Mouse (Mus musculus) left cerebral cortex, adult 11 months (tissue): Measurements from ENCODE around the gene Emid1.

Experiments
- DNase-seq: peaks from one replicate; pipeline ENCODE4 v3.0.0; 2022; ENCODE audit warnings: low spot score

Gene Emid1

GRCm38 (mm10) chr11:5063561-5064281 is 88.3 kb downstream of the Emid1 start:
- no peak for DNase-seq

- DNase-seq: no peak
These were observed 89.1 kb downstream of the Emid1 start for GRCm38 (mm10) chr11:5062860-5063505.

DNA sequence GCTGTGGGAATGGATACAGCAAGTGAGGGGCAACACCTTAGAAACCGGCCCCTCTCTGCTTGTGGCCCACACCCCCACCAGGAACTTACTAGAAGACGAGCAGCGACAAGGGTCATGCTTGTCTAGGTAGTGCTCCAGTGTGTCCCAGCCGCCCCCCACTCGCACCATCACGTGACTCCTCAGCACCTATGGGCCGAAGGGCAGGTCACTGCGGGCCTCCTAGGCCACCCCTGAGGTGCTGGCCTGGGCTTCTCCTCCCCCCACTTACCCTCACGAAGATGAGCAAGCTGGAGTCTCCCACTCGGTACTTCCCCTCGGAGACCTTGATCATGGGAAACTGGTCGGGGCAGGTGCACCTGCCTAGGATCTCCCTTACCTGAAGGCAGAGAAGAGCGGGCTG is 89.7 kb downstream of the Emid1 start:
- no peak for DNase-seq

GRCm38 (mm10) chr11:5061413-5062139 is 90.5 kb downstream of the Emid1 start:
- DNase-seq: peak; percentile 88

GRCm38 (mm10) chr11:5060756-5061412 is 91.2 kb downstream of the Emid1 start:
- no peak for DNase-seq

DNA sequence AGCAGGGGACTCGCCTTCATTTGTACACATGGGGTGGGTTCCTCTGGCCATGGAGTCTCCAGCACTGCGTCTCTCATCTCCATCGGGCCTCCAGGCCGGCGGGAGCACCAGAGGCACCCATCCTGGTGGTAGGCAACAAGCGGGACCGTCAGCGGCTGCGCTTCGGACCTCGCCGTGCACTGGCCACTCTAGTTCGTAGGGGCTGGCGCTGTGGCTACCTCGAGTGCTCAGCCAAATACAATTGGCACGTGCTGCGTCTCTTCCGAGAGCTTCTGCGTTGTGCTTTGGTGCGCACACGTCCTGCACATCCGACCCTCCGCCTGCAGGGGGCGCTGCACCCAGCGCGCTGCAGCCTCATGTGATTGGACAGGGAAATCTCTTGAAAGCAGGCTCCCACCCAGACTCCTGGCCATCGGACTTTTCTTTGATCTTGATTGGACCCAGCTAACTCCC is 92.3 kb downstream of the Emid1 start:
- no peak for DNase-seq

DNA sequence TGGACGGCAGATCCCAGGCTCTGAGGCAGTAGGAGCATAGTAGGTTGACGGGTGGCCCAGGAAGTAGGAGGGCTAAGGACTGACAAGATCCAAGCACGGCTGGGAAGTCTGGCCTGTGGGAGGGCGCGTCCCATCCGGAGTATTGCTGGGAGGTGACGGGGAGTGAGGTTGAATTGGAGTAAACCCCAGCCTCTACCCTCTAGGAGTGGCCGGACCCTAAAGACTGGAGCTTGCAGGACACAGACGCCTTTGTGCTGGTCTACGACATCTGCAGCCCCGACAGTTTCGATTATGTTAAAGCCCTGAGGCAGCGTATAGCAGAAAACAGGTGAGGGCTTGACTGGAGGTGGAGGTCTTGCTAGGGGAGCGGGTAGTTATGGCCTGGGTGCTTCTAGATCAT is 92.8 kb downstream of the Emid1 start:
- no peak for DNase-seq

GRCm38 (mm10) chr11:5058783-5059182 is 93.3 kb downstream of the Emid1 start:
- no peak for DNase-seq

DNA sequence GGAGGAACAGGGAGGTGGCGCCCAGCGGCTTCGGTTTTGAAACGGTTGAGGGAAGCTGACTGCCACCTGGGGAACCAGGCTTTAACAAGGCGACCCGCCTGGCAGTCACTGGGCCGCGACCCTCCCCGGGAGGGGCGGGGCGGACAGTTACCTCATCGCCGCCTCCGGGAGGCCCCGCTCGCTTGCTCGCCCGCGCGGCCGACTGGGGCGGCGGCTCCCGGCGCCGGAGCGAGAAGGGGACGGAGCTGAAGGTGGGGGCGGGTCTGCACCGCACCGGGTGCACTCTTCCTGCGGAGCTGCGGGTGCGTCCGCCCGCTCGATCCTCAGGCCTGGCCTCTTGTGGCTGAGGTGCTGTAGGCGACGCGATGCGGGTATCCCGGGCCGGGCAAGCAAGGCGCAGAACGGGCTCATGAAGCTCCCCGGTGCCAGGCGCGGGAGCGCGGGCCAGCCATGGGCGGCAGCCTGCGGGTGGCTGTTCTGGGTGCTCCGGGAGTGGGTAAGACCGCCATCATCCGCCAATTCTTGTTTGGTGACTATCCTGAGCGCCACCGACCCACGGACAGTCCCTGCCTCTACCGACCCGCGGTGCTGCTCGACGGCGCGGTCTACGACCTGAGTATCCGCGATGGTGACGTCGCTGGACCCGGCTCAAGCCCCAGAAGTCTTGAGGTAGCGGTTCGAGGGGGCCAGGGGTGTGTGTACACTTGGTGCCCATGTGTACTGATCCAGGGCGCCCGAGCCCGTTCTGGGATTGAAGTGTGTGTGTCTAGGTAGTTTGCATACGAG is 94.0 kb downstream of the Emid1 start, which contains the start of gene Rasl10a:
TSS of gene Rasl10a (plus strand) at position 273 of the 786 bp plus-strand sequence.
- no peak for DNase-seq

GRCm38 (mm10) chr11:5057541-5057855 is 94.6 kb downstream of the Emid1 start:
- DNase-seq: no peak

GRCm38 (mm10) chr11:5057064-5057463 is 95.0 kb downstream of the Emid1 start:
- no peak for DNase-seq
